Mouse (Mus musculus) intestine, embryonic 14.5 days (tissue): ENCODE data around the gene Sdad1. TPM values are rescaled to one million over a fixed set of nuclear protein-coding genes. Genes with fewer than 3 reads are reported as not detected.
A peak's percentile ranks its signal among the peaks of the same experiment; 100 is the strongest.

Source experiments
- ATAC-seq: fragments of 200-750 bp; cut with Nextera tagmentation; replicated peaks from 2 replicates; pipeline ENCODE4 v1.8.0; 2017; ENCODE audit warnings: low read depth, moderate number of reproducible peaks, moderate TSS enrichment, moderate library complexity; ENCODE audit not compliant: low FRiP score, low TSS enrichment
- DNase-seq: peaks from one replicate; pipeline ENCODE4 v3.0.0-alpha.2; 2018; ENCODE audit warnings: low spot score
- H3K27ac ChIP-seq: fragments of 300-500 bp; sonication (generic); 2 replicates; pipeline ENCODE4 v1.5.1; 2014; ENCODE audit warnings: low read depth, mild to moderate bottlenecking, control low read depth
- H3K27me3 ChIP-seq: fragments of 300-500 bp; sonication (generic); replicated peaks from 2 replicates; pipeline ENCODE4 v1.6.1; 2014; ENCODE audit warnings: low read length, control low read depth; ENCODE audit not compliant: control insufficient read depth, insufficient read depth
- H3K36me3 ChIP-seq: fragments of 300-500 bp; sonication (generic); 2 replicates; pipeline ENCODE4 v1.6.1; 2014; ENCODE audit warnings: low read length, control low read depth; ENCODE audit not compliant: control insufficient read depth, insufficient read depth
- H3K4me1 ChIP-seq: fragments of 300-500 bp; sonication (generic); replicated peaks from 2 replicates; pipeline ENCODE4 v1.6.1; 2014; ENCODE audit warnings: low read length, control low read depth, mixed read lengths; ENCODE audit not compliant: control insufficient read depth, insufficient read depth
- H3K4me2 ChIP-seq: fragments of 300-500 bp; sonication (generic); 2 replicates; pipeline ENCODE4 v1.6.1; 2014; ENCODE audit warnings: low read length
- H3K4me3 ChIP-seq: fragments of 300-500 bp; sonication (generic); 2 replicates; pipeline ENCODE4 v1.5.1; 2014; ENCODE audit warnings: low read depth, low read length, control low read depth, mixed read lengths
- H3K9ac ChIP-seq: fragments of 300-500 bp; sonication (generic); 2 replicates; pipeline ENCODE4 v1.6.1; 2014; ENCODE audit warnings: mild to moderate bottlenecking, low read length
- H3K9me3 ChIP-seq: fragments of 300-500 bp; sonication (generic); 2 replicates; pipeline ENCODE4 v1.6.1; 2016; ENCODE audit warnings: low read length, control low read depth; ENCODE audit not compliant: control insufficient read depth
- WGBS: fragments of 180-500 bp; shearing (Covaris S2); extraction: QIAGEN DNeasy Blood & Tissue Kit; methylation state at CpG from one replicate; pipeline ENCODE4 v1.1.7; 2014; 5-methylcytosine and 5-hydroxymethylcytosine counted together
- polyA plus RNA-seq: library from polyadenylated mRNA; unstranded; fragments of >200 nt; fragmentation: Nextera tagmentation; extraction: Ambion mirVana; gene quantifications from 2 replicates; pipeline ENCODE4 v1.2.1, GENCODE M21; 2014

Sdad1 gene
- polyA plus RNA-seq, 1 experiment from 2014 or later, result 47.4 TPM

DNA sequence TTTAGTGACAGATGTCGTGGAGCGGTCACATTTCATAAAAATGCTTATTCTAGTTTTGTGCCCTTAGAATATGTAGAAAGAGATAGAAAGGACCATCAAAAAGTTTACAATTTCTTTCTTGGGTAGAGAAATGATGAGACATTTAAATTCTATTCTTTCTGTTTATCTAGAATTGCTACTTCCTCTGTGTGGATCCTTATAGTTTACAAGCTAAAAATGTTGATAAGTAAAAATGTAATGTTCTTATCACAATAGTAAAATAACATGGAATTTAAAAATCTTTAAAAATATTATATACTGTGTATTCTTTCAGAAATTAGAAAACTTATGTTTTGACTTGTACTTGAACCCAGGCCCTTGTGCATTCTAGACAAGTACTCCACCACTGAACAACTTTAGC is 65.4 kb downstream of the Sdad1 start:
- no peak overlapping the region for H3K27ac ChIP-seq
- no peak overlapping the region for H3K4me3 ChIP-seq
- H3K4me2 ChIP-seq, result no peak overlapping the region
- 0 out of 2 replicates have a peak, but pooled peaks cover 9% of the 10 kb centered on the region for H3K9me3 ChIP-seq
- ATAC-seq (no peak), DNase-seq (no peak)
- 92% methylated on average over 2 of the region's 2 CpGs for WGBS
- no peaks in the 10 kb centered on the region for H3K27me3 ChIP-seq
- H3K9ac ChIP-seq, result no peak overlapping the region
- H3K4me1 ChIP-seq, result no peaks in the 10 kb centered on the region
- H3K36me3 ChIP-seq, result 0 out of 2 replicates have a peak, but pooled peaks cover 2% of the 10 kb centered on the region

DNA sequence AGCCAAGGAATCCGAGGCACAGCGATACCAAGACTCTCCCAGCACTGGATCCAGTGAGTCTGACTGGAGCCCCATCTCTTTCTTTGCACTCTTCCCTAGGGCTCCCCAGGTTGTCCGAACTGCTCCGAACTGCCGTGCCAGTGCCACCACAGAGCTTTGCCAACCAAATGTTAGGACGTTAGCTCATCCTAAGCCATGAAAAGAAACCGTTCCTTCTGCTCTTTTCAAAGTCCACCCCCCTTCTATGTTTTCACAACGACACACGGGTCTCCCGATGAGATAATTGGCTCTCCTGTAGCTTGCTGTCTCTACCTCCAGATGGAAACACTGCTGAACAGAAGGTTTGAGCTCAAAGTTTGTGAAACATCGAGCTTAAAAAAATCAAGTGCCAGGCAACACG is 69.5 kb downstream of the Sdad1 start:
- 95% methylated on average over 12 of the region's 12 CpGs for WGBS
- no peaks in the 10 kb centered on the region for H3K9me3 ChIP-seq
- no peak overlapping the region for H3K9ac ChIP-seq
- 0 out of 2 replicates have a peak, but pooled peaks cover 2% of the 10 kb centered on the region for H3K36me3 ChIP-seq
- H3K27ac ChIP-seq, result no peak overlapping the region
- no peak for DNase-seq
- ATAC-seq, result no peak
- H3K4me1 ChIP-seq, result no peaks in the 10 kb centered on the region
- no peak overlapping the region for H3K4me2 ChIP-seq
- H3K27me3 ChIP-seq, result no peaks in the 10 kb centered on the region
- H3K4me3 ChIP-seq, result no peak overlapping the region

DNA sequence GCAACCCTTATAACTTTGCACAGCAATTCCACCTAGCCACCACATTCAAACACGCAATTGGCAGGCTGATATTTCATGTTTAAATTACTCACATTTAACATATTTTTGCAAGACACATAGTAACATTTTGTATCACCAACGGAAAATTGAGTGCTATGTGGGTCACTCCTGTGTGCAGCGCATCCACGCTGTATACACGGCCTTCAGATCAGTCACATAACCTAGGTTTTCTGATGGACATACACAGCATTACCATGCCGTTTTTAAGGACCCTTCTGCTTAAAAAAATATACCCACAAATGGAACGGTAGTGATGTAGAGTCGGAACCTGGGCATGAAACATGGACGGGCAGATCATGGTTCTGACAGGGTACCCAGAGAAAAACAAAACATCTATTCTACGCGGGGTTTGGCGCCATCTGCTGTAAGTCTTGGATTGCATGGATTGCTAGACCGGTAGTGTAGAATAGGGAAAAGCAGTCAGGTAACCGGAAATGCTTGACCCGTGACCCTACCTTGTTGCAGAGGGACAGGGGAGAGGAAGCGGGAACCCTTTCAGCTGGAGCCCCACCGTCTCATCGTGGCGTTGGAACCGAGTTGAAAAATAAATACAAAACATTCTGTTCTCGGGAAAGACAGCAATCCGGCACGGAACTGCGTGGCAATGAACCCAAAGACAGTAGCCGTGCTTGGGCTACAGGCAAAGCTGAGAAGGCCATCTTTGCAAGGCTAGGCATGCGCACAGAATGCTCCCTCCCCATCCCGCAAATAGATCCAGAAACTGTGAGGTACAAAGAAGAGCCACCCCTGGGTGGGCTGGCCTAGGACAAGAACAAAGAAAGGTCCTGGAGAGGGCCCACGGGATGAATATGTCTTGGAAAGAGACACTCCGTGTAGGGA is 70.7 kb downstream of the Sdad1 start:
- H3K9me3 ChIP-seq, result no peaks in the 10 kb centered on the region
- WGBS, result 47% methylated on average over 29 of the region's 29 CpGs
- ATAC-seq, result 0 out of 2 replicates have a peak, but pooled peaks have one; percentile 22
- peak; percentile 78 for DNase-seq
- H3K4me2 ChIP-seq, result peak overlapping the region; percentile 29; the same call in 1 of the 2 replicates
- no peak overlapping the region for H3K27ac ChIP-seq
- no peaks in the 10 kb centered on the region for H3K27me3 ChIP-seq
- no peak overlapping the region for H3K4me3 ChIP-seq
- no peak overlapping the region for H3K9ac ChIP-seq
- no peaks in the 10 kb centered on the region for H3K4me1 ChIP-seq
- 0 out of 2 replicates have a peak, but pooled peaks cover 2% of the 10 kb centered on the region for H3K36me3 ChIP-seq

DNA sequence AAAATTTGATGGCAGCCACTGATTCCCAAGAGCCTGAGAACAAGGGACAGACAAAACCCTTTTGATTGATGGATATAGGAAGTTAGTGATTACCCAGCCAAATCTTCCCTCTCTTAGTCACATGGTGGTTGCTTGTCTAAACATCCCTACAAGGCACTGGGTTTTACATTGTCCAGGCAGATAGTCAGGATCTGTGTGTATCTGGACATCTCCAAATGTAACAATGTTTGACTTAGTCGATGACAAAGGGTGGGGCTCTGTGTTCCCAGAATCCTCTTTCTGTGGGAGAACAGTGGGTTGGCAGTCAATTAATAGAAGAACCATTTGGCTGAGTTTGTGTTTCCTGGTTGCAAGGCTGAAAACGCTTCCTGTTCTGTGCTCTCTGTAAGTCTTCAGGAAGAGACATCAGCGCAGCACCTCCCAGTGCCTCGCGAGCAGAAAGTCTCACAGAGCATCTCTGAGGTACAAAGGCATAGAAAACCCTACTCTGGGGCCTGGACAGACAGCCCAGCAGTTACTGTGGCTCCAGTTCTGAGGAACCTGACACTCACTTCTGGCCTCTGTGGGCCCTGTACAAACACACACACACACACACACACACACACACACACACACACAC is 75.2 kb downstream of the Sdad1 start:
- H3K36me3 ChIP-seq, result no peaks in the 10 kb centered on the region
- WGBS, result 26% methylated on average over 5 of the region's 5 CpGs
- peak overlapping the region; percentile 24; the same call in 1 of the 2 replicates for H3K4me3 ChIP-seq
- ATAC-seq, result peak; percentile 91
- no peaks in the 10 kb centered on the region for H3K4me1 ChIP-seq
- H3K4me2 ChIP-seq, result peak overlapping the region; percentile 28
- no peaks in the 10 kb centered on the region for H3K27me3 ChIP-seq
- H3K9me3 ChIP-seq, result no peaks in the 10 kb centered on the region
- H3K27ac ChIP-seq, result peak overlapping the region; percentile 62
- H3K9ac ChIP-seq, result no peak overlapping the region
- DNase-seq, result no peak

Other genes with a start within 250 kb of the Sdad1 start
- gene G3bp2, start 226.8 kb downstream of the Sdad1 start, polyA plus RNA-seq, result 192 and 202 TPM in 2 replicates
- 30.8 and 31.5 TPM in 2 replicates for gene Uso1, start 172.5 kb downstream of the Sdad1 start, polyA plus RNA-seq
- not detected in 2 replicates for gene U90926, start 95.1 kb downstream of the Sdad1 start, polyA plus RNA-seq
- gene Ppef2, start 54.2 kb downstream of the Sdad1 start, polyA plus RNA-seq, result 1.5 and 2.0 TPM in 2 replicates
- gene Naaa, start 32.3 kb downstream of the Sdad1 start, polyA plus RNA-seq, result 22.5 and 23.5 TPM in 2 replicates
- not detected in 2 replicates for gene Cxcl9, start 17.6 kb upstream of the Sdad1 start, polyA plus RNA-seq
- gene Art3, start 21.3 kb upstream of the Sdad1 start, polyA plus RNA-seq, result 2.5 and 2.6 TPM in 2 replicates
- 1.9 and 3.3 TPM in 2 replicates for gene Cxcl10, start 38.4 kb upstream of the Sdad1 start, polyA plus RNA-seq
- 57.2 and 62.6 TPM in 2 replicates for gene Nup54, start 124.7 kb upstream of the Sdad1 start, polyA plus RNA-seq
- 11.1 and 11.8 TPM in 2 replicates for gene Scarb2, start 196.4 kb upstream of the Sdad1 start, polyA plus RNA-seq
- not detected in 2 replicates for gene Fam47e, start 244.6 kb upstream of the Sdad1 start, polyA plus RNA-seq